Mouse (Mus musculus): ENCODE results near the gene Tmem28. TPM values are rescaled to one million over a fixed set of nuclear protein-coding genes. Genes with fewer than 3 reads are reported as not detected.

Tmem28 gene
- total RNA-seq (2014; fragmentation: Nextera tagmentation) (not detected in 2 replicates), total RNA-seq (2017) (0.05 TPM in 1 of 2 replicates, not detected in the other), polyA plus RNA-seq (2012) (not detected in 2 replicates)

GRCm38 (mm10) chrX:99820790-99821395 lies at the start of gene Tmem28:
Gene Tmem28, plus strand, starts transcription at chrX:99821021.
- DNase-seq (ENCODE audit: low spot score) = no peak
- H3K9me3 ChIP-seq (replicated peaks) = peaks cover 20% of the 10 kb centered on the region
- H3K4me1 ChIP-seq (ENCODE audit: insufficient read depth, low read depth, low read length) = no peaks in the 10 kb centered on the region
- ATAC-seq (ENCODE audit: extremely low read depth, insufficient number of reproducible peaks, low FRiP score, poor library complexity, severe bottlenecking) = no peak
- no peaks in the 10 kb centered on the region for H3K27me3 ChIP-seq (ENCODE audit: insufficient read depth, low read length)
- H3K4me3 ChIP-seq (ENCODE audit: low read depth, low read length) = no peak within 1 kb of the TSS
- TF ChIP-seq GATA1 (IDR thresholded peaks at IDR 0.05; ENCODE audit: borderline replicate concordance, low read length) (no peak), TAL1 (conservative IDR thresholded peaks at IDR 0.05; ENCODE audit: low read depth, low read length) (no peak), GATA2 (IDR thresholded peaks at IDR 0.05; ENCODE audit: borderline replicate concordance, low read depth, low read length) (no peak), POLR2AphosphoS5 (IDR thresholded peaks at IDR 0.05; ENCODE audit: insufficient replicate concordance, low read depth, low read length) (no peak), CTCF (IDR thresholded peaks at IDR 0.05; ENCODE audit: low read depth, low read length) (no peak)
- no peaks in the 10 kb centered on the region for H3K36me3 ChIP-seq (replicated peaks)

- H3K36me3 ChIP-seq (replicated peaks) = no peaks in the 10 kb centered on the region
- H3K9me3 ChIP-seq (replicated peaks) = no peaks in the 10 kb centered on the region
- DNase-seq (ENCODE audit: low spot score) (no peak), ATAC-seq (ENCODE audit: extremely low read depth, insufficient number of reproducible peaks, low FRiP score, poor library complexity, severe bottlenecking) (no peak)
- H3K4me1 ChIP-seq (ENCODE audit: insufficient read depth, low read depth, low read length) = no peaks in the 10 kb centered on the region
- TF ChIP-seq GATA2 (IDR thresholded peaks at IDR 0.05; ENCODE audit: borderline replicate concordance, low read depth, low read length) (no peak), POLR2AphosphoS5 (IDR thresholded peaks at IDR 0.05; ENCODE audit: insufficient replicate concordance, low read depth, low read length) (no peak), TAL1 (conservative IDR thresholded peaks at IDR 0.05; ENCODE audit: low read depth, low read length) (no peak), CTCF (IDR thresholded peaks at IDR 0.05; ENCODE audit: low read depth, low read length) (no peak), GATA1 (IDR thresholded peaks at IDR 0.05; ENCODE audit: borderline replicate concordance, low read length) (no peak)
- H3K4me3 ChIP-seq (ENCODE audit: low read depth, low read length) = no peak overlapping the region
- no peaks in the 10 kb centered on the region for H3K27me3 ChIP-seq (ENCODE audit: insufficient read depth, low read length)
Observed at GRCm38 (mm10) chrX:99780308-99780707, 40.5 kb upstream of the Tmem28 start.

- DNase-seq (ENCODE audit: low spot score) (no peak), ATAC-seq (ENCODE audit: extremely low read depth, insufficient number of reproducible peaks, low FRiP score, poor library complexity, severe bottlenecking) (no peak)
- Histone ChIP-seq H3K36me3 (replicated peaks) (no peaks in the 10 kb centered on the region), H3K27me3 (ENCODE audit: insufficient read depth, low read length) (no peaks in the 10 kb centered on the region), H3K4me3 (ENCODE audit: low read depth, low read length) (no peak overlapping the region), H3K4me1 (ENCODE audit: insufficient read depth, low read depth, low read length) (no peaks in the 10 kb centered on the region), H3K9me3 (replicated peaks) (no peaks in the 10 kb centered on the region)
- TF ChIP-seq GATA2 (IDR thresholded peaks at IDR 0.05; ENCODE audit: borderline replicate concordance, low read depth, low read length) (no peak), GATA1 (IDR thresholded peaks at IDR 0.05; ENCODE audit: borderline replicate concordance, low read length) (no peak), POLR2AphosphoS5 (IDR thresholded peaks at IDR 0.05; ENCODE audit: insufficient replicate concordance, low read depth, low read length) (no peak), TAL1 (conservative IDR thresholded peaks at IDR 0.05; ENCODE audit: low read depth, low read length) (no peak), CTCF (IDR thresholded peaks at IDR 0.05; ENCODE audit: low read depth, low read length) (no peak)
Observed at GRCm38 (mm10) chrX:99808375-99808774, 12.4 kb upstream of the Tmem28 start.

- Histone ChIP-seq H3K9me3 (replicated peaks) (peaks cover 20% of the 10 kb centered on the region), H3K36me3 (replicated peaks) (no peaks in the 10 kb centered on the region), H3K4me3 (ENCODE audit: low read depth, low read length) (no peak overlapping the region), H3K4me1 (ENCODE audit: insufficient read depth, low read depth, low read length) (no peaks in the 10 kb centered on the region), H3K27me3 (ENCODE audit: insufficient read depth, low read length) (no peaks in the 10 kb centered on the region)
- no peak for TF ChIP-seq GATA2 (IDR thresholded peaks at IDR 0.05; ENCODE audit: borderline replicate concordance, low read depth, low read length)
- DNase-seq (ENCODE audit: low spot score) = no peak
- no peak for ATAC-seq (ENCODE audit: extremely low read depth, insufficient number of reproducible peaks, low FRiP score, poor library complexity, severe bottlenecking)
Observed at GRCm38 (mm10) chrX:99819395-99819935, 1.4 kb upstream of the Tmem28 start.

GRCm38 (mm10) chrX:99819936-99820789 lies 658 bp upstream of the Tmem28 start:
- DNase-seq (ENCODE audit: low spot score) = no peak
- Histone ChIP-seq H3K4me1 (ENCODE audit: insufficient read depth, low read depth, low read length) (no peaks in the 10 kb centered on the region), H3K9me3 (replicated peaks) (peaks cover 20% of the 10 kb centered on the region), H3K36me3 (replicated peaks) (no peaks in the 10 kb centered on the region), H3K4me3 (ENCODE audit: low read depth, low read length) (no peak overlapping the region), H3K27me3 (ENCODE audit: insufficient read depth, low read length) (no peaks in the 10 kb centered on the region)
- no peak for ATAC-seq (ENCODE audit: extremely low read depth, insufficient number of reproducible peaks, low FRiP score, poor library complexity, severe bottlenecking)
- TF ChIP-seq POLR2AphosphoS5 (IDR thresholded peaks at IDR 0.05; ENCODE audit: insufficient replicate concordance, low read depth, low read length) (no peak), GATA1 (IDR thresholded peaks at IDR 0.05; ENCODE audit: borderline replicate concordance, low read length) (no peak), TAL1 (conservative IDR thresholded peaks at IDR 0.05; ENCODE audit: low read depth, low read length) (no peak), GATA2 (IDR thresholded peaks at IDR 0.05; ENCODE audit: borderline replicate concordance, low read depth, low read length) (no peak), CTCF (IDR thresholded peaks at IDR 0.05; ENCODE audit: low read depth, low read length) (no peak)

- ATAC-seq (ENCODE audit: extremely low read depth, insufficient number of reproducible peaks, low FRiP score, poor library complexity, severe bottlenecking) (no peak), DNase-seq (ENCODE audit: low spot score) (no peak)
- Histone ChIP-seq H3K9me3 (replicated peaks) (no peaks in the 10 kb centered on the region), H3K27me3 (ENCODE audit: insufficient read depth, low read length) (no peaks in the 10 kb centered on the region), H3K4me3 (ENCODE audit: low read depth, low read length) (no peak overlapping the region), H3K36me3 (replicated peaks) (no peaks in the 10 kb centered on the region), H3K4me1 (ENCODE audit: insufficient read depth, low read depth, low read length) (no peaks in the 10 kb centered on the region)
- no peak for TF ChIP-seq TAL1 (conservative IDR thresholded peaks at IDR 0.05; ENCODE audit: low read depth, low read length)
- no peak for TF ChIP-seq POLR2AphosphoS5 (IDR thresholded peaks at IDR 0.05; ENCODE audit: insufficient replicate concordance, low read depth, low read length)
- no peak for TF ChIP-seq GATA1 (IDR thresholded peaks at IDR 0.05; ENCODE audit: borderline replicate concordance, low read length)
- no peak for TF ChIP-seq GATA2 (IDR thresholded peaks at IDR 0.05; ENCODE audit: borderline replicate concordance, low read depth, low read length)
- no peak for TF ChIP-seq CTCF (IDR thresholded peaks at IDR 0.05; ENCODE audit: low read depth, low read length)
Observed at GRCm38 (mm10) chrX:99842090-99842489, 21.3 kb downstream of the Tmem28 start.

Measured in G1E (cell line).